Mouse (Mus musculus) hindbrain, embryonic 14.5 days (tissue): ENCODE measurements at regions not wholly inside any gene's neighbourhood (a gene's known extent, or its start where the extent isn't known, plus 50 kb on each side); places are given as distances from the start of the nearest gene placed in this dataset.

Source experiments
- ATAC-seq: fragments of 200-750 bp; cut with Nextera tagmentation; 2 replicates; pipeline ENCODE4 v1.8.0; 2017; ENCODE audit warnings: moderate number of reproducible peaks, mild to moderate bottlenecking, moderate TSS enrichment, moderate library complexity; ENCODE audit not compliant: low FRiP score
- DNase-seq: peaks from one replicate; pipeline ENCODE4 v3.0.0-alpha.2; 2015; ENCODE audit warnings: low spot score
- H3K27ac ChIP-seq: fragments of 300-500 bp; sonication (generic); 2 replicates; pipeline ENCODE4 v1.5.1; 2014; ENCODE audit warnings: mild to moderate bottlenecking, moderate library complexity
- H3K27me3 ChIP-seq: fragments of 300-500 bp; sonication (generic); 2 replicates; pipeline ENCODE4 v1.6.1; 2014; ENCODE audit warnings: mild to moderate bottlenecking, low read length, mixed read lengths; ENCODE audit not compliant: control insufficient read depth, insufficient read depth
- H3K36me3 ChIP-seq: fragments of 300-500 bp; sonication (generic); replicated peaks from 2 replicates; pipeline ENCODE4 v1.6.1; 2014; ENCODE audit not compliant: control insufficient read depth, insufficient read depth
- H3K4me1 ChIP-seq: fragments of 300-500 bp; sonication (generic); replicated peaks from 2 replicates; pipeline ENCODE4 v1.6.1; 2014; ENCODE audit warnings: antibody characterized with exemption, low read length, mixed read lengths; ENCODE audit not compliant: control insufficient read depth, insufficient read depth
- H3K4me2 ChIP-seq: fragments of 300-500 bp; sonication (generic); replicated peaks from 2 replicates; pipeline ENCODE4 v1.6.1; 2014; ENCODE audit warnings: mild to moderate bottlenecking, moderate library complexity
- H3K4me3 ChIP-seq: fragments of 300-500 bp; sonication (generic); replicated peaks from 2 replicates; pipeline ENCODE4 v1.5.1; 2014; ENCODE audit warnings: mild to moderate bottlenecking, low read length
- H3K9ac ChIP-seq: fragments of 300-500 bp; sonication (generic); 2 replicates; pipeline ENCODE4 v1.6.1; 2014
- H3K9me3 ChIP-seq: fragments of 300-500 bp; sonication (generic); 2 replicates; pipeline ENCODE4 v1.6.1; 2016; ENCODE audit warnings: low read length; ENCODE audit not compliant: control insufficient read depth
- WGBS: fragments of 180-500 bp; shearing (Covaris S2); extraction: QIAGEN DNeasy Blood & Tissue Kit; methylation state at CpG from one replicate; pipeline ENCODE4 v1.1.7; 2014; 5-methylcytosine and 5-hydroxymethylcytosine counted together

- H3K4me1 ChIP-seq, result peaks cover 12% of the 10 kb centered on the region
- DNase-seq, result no peak
- WGBS, result 46% methylated on average over 8 of the region's 8 CpGs
Observed at GRCm38 (mm10) chr2:166434554-166434953, 279.1 kb downstream of the Prex1 start.

GRCm38 (mm10) chr2:166433655-166434333 is 278.3 kb upstream of the Sulf2 start:
- Histone ChIP-seq H3K4me1 (peaks cover 12% of the 10 kb centered on the region), H3K9me3 (no peaks in the 10 kb centered on the region), H3K36me3 (no peaks in the 10 kb centered on the region), H3K9ac (no peak overlapping the region), H3K27ac (peak overlapping the region; percentile 28), H3K4me3 (no peak overlapping the region), H3K4me2 (no peak overlapping the region), H3K27me3 (no peaks in the 10 kb centered on the region)
- DNase-seq (peak; percentile 56), ATAC-seq (no peak)
- 64% methylated on average over 15 of the region's 15 CpGs for WGBS

More at GRCm38 (mm10) chr2:166434554-166434953, 279.1 kb downstream of the Prex1 start:
- Histone ChIP-seq H3K9me3 (no peaks in the 10 kb centered on the region), H3K4me3 (no peak overlapping the region), H3K27me3 (no peaks in the 10 kb centered on the region), H3K36me3 (no peaks in the 10 kb centered on the region), H3K4me2 (no peak overlapping the region), H3K27ac (peak overlapping the region; percentile 28; the same call in 1 of the 2 replicates), H3K9ac (no peak overlapping the region)
- ATAC-seq, result no peak

GRCm38 (mm10) chr2:166432948-166433654 is 277.6 kb upstream of the Sulf2 start:
- WGBS, result 74% methylated on average over 13 of the region's 13 CpGs
- DNase-seq (no peak), ATAC-seq (no peak)
- Histone ChIP-seq H3K9me3 (no peaks in the 10 kb centered on the region), H3K4me1 (peaks cover 12% of the 10 kb centered on the region), H3K27me3 (no peaks in the 10 kb centered on the region), H3K9ac (no peak overlapping the region), H3K4me3 (no peak overlapping the region), H3K36me3 (no peaks in the 10 kb centered on the region), H3K4me2 (no peak overlapping the region), H3K27ac (no peak overlapping the region; the same call in 1 of the 2 replicates)

GRCm38 (mm10) chr2:166432531-166432930 is 277.1 kb upstream of the Sulf2 start:
- H3K27ac ChIP-seq, result no peak overlapping the region
- WGBS, result 49% methylated on average over 8 of the region's 8 CpGs

GRCm38 (mm10) chr2:166429918-166430317 is 274.5 kb upstream of the Sulf2 start:
- no peak overlapping the region for H3K4me3 ChIP-seq
- H3K27ac ChIP-seq, result no peak overlapping the region
- H3K4me1 ChIP-seq, result peaks cover 9% of the 10 kb centered on the region
- no peak overlapping the region for H3K4me2 ChIP-seq
- H3K9me3 ChIP-seq, result no peaks in the 10 kb centered on the region
- 56% methylated on average over 5 of the region's 5 CpGs for WGBS
- H3K9ac ChIP-seq, result no peak overlapping the region
- ATAC-seq, result no peak
- H3K36me3 ChIP-seq, result no peaks in the 10 kb centered on the region
- DNase-seq, result no peak
- H3K27me3 ChIP-seq, result 0 out of 2 replicates have a peak, but pooled peaks cover 7% of the 10 kb centered on the region

More at GRCm38 (mm10) chr2:166432531-166432930, 277.1 kb upstream of the Sulf2 start:
- DNase-seq (no peak), ATAC-seq (no peak)
- Histone ChIP-seq H3K4me1 (peaks cover 9% of the 10 kb centered on the region), H3K9ac (no peak overlapping the region), H3K9me3 (no peaks in the 10 kb centered on the region), H3K27me3 (no peaks in the 10 kb centered on the region), H3K36me3 (no peaks in the 10 kb centered on the region), H3K4me3 (no peak overlapping the region), H3K4me2 (no peak overlapping the region)

- no peak overlapping the region for H3K27ac ChIP-seq
- ATAC-seq, result no peak
- no peak for DNase-seq
- no peaks in the 10 kb centered on the region for H3K9me3 ChIP-seq
- 0 out of 2 replicates have a peak, but pooled peaks cover 7% of the 10 kb centered on the region for H3K27me3 ChIP-seq
- peaks cover 9% of the 10 kb centered on the region for H3K4me1 ChIP-seq
- H3K9ac ChIP-seq, result no peak overlapping the region
- no peak overlapping the region for H3K4me2 ChIP-seq
- H3K4me3 ChIP-seq, result no peak overlapping the region
- 88% methylated on average over 12 of the region's 12 CpGs for WGBS
- H3K36me3 ChIP-seq, result no peaks in the 10 kb centered on the region
Observed at GRCm38 (mm10) chr2:166429494-166429893, 274.0 kb upstream of the Sulf2 start.

- Histone ChIP-seq H3K9me3 (no peaks in the 10 kb centered on the region), H3K9ac (no peak overlapping the region), H3K36me3 (no peaks in the 10 kb centered on the region), H3K4me1 (0 out of 2 replicates have a peak, but pooled peaks cover 7% of the 10 kb centered on the region), H3K27me3 (0 out of 2 replicates have a peak, but pooled peaks cover 7% of the 10 kb centered on the region), H3K4me3 (no peak overlapping the region), H3K27ac (no peak overlapping the region), H3K4me2 (no peak overlapping the region)
- 80% methylated on average over 6 of the region's 6 CpGs for WGBS
- ATAC-seq (no peak), DNase-seq (no peak)
Observed at GRCm38 (mm10) chr2:166427390-166427789, 271.9 kb upstream of the Sulf2 start.

- Histone ChIP-seq H3K4me3 (no peak overlapping the region), H3K36me3 (no peaks in the 10 kb centered on the region), H3K9me3 (no peaks in the 10 kb centered on the region), H3K4me1 (0 out of 2 replicates have a peak, but pooled peaks cover 7% of the 10 kb centered on the region), H3K27me3 (0 out of 2 replicates have a peak, but pooled peaks cover 7% of the 10 kb centered on the region), H3K4me2 (no peak overlapping the region), H3K27ac (no peak overlapping the region), H3K9ac (no peak overlapping the region)
- no peak for DNase-seq
- no peak for ATAC-seq
- 52% methylated on average over 10 of the region's 10 CpGs for WGBS
Observed at GRCm38 (mm10) chr2:166426960-166427359, 271.5 kb upstream of the Sulf2 start.

GRCm38 (mm10) chr2:166426457-166426856 is 271.0 kb upstream of the Sulf2 start:
- Histone ChIP-seq H3K27ac (no peak overlapping the region), H3K36me3 (no peaks in the 10 kb centered on the region), H3K4me3 (no peak overlapping the region), H3K4me1 (0 out of 2 replicates have a peak, but pooled peaks cover 7% of the 10 kb centered on the region), H3K9ac (no peak overlapping the region), H3K27me3 (0 out of 2 replicates have a peak, but pooled peaks cover 7% of the 10 kb centered on the region), H3K4me2 (no peak overlapping the region), H3K9me3 (no peaks in the 10 kb centered on the region)
- DNase-seq (no peak), ATAC-seq (no peak)
- 61% methylated on average over 6 of the region's 6 CpGs for WGBS
